Mouse (Mus musculus) stomach, embryonic 14.5 days (tissue): ENCODE measurements around the gene Edil3. TPM values are rescaled to one million over a fixed set of nuclear protein-coding genes. Genes with fewer than 3 reads are reported as not detected.

Experiments
- ATAC-seq: fragments of 200-750 bp; cut with Nextera tagmentation; 2 replicates; pipeline ENCODE4 v1.8.0; 2017; ENCODE audit warnings: low read depth, moderate TSS enrichment; ENCODE audit not compliant: insufficient number of reproducible peaks, insufficient read depth, low FRiP score
- H3K27ac ChIP-seq: fragments of 300-500 bp; sonication (generic); 2 replicates; pipeline ENCODE4 v1.5.1; 2014; ENCODE audit warnings: mild to moderate bottlenecking, low read length, moderate library complexity, mixed read lengths
- H3K27me3 ChIP-seq: fragments of 300-500 bp; sonication (generic); 2 replicates; pipeline ENCODE4 v1.6.1; 2014; ENCODE audit warnings: low read length, control low read depth, mixed read lengths; ENCODE audit not compliant: control insufficient read depth, insufficient read depth
- H3K36me3 ChIP-seq: fragments of 300-500 bp; sonication (generic); 2 replicates; pipeline ENCODE4 v1.6.1; 2014; ENCODE audit warnings: mild to moderate bottlenecking, control low read depth, low read length, moderate library complexity, mixed read lengths; ENCODE audit not compliant: control insufficient read depth, insufficient read depth
- H3K4me1 ChIP-seq: fragments of 300-500 bp; sonication (generic); 2 replicates; pipeline ENCODE4 v1.6.1; 2014; ENCODE audit warnings: low read length, control low read depth, mixed read lengths; ENCODE audit not compliant: control insufficient read depth, insufficient read depth
- H3K4me2 ChIP-seq: fragments of 300-500 bp; sonication (generic); replicated peaks from 2 replicates; pipeline ENCODE4 v1.6.1; 2014; ENCODE audit warnings: low read depth, low read length, control low read depth
- H3K4me3 ChIP-seq: fragments of 300-500 bp; sonication (generic); 2 replicates; pipeline ENCODE4 v1.5.1; 2014; ENCODE audit warnings: low read depth, low read length, control low read depth
- H3K9ac ChIP-seq: fragments of 300-500 bp; sonication (generic); replicated peaks from 2 replicates; pipeline ENCODE4 v1.6.1; 2014; ENCODE audit warnings: low read depth, mild to moderate bottlenecking, control low read depth, low read length, moderate library complexity, mixed read lengths
- H3K9me3 ChIP-seq: fragments of 300-500 bp; sonication (generic); 2 replicates; pipeline ENCODE4 v1.6.1; 2016; ENCODE audit warnings: low read depth, low read length, control low read depth; ENCODE audit not compliant: control insufficient read depth
- WGBS: fragments of 180-500 bp; shearing (Covaris S2); extraction: QIAGEN DNeasy Blood & Tissue Kit; methylation state at CpG from one replicate; pipeline ENCODE4 v1.1.7; 2014; 5-methylcytosine and 5-hydroxymethylcytosine counted together
- polyA plus RNA-seq: library from polyadenylated mRNA; unstranded; fragments of >200 nt; fragmentation: Nextera tagmentation; extraction: Ambion mirVana; gene quantifications from 2 replicates; pipeline ENCODE4 v1.2.1, GENCODE M21; 2014

Gene Edil3
- 15.2 and 18.2 TPM in 2 replicates for polyA plus RNA-seq

DNA sequence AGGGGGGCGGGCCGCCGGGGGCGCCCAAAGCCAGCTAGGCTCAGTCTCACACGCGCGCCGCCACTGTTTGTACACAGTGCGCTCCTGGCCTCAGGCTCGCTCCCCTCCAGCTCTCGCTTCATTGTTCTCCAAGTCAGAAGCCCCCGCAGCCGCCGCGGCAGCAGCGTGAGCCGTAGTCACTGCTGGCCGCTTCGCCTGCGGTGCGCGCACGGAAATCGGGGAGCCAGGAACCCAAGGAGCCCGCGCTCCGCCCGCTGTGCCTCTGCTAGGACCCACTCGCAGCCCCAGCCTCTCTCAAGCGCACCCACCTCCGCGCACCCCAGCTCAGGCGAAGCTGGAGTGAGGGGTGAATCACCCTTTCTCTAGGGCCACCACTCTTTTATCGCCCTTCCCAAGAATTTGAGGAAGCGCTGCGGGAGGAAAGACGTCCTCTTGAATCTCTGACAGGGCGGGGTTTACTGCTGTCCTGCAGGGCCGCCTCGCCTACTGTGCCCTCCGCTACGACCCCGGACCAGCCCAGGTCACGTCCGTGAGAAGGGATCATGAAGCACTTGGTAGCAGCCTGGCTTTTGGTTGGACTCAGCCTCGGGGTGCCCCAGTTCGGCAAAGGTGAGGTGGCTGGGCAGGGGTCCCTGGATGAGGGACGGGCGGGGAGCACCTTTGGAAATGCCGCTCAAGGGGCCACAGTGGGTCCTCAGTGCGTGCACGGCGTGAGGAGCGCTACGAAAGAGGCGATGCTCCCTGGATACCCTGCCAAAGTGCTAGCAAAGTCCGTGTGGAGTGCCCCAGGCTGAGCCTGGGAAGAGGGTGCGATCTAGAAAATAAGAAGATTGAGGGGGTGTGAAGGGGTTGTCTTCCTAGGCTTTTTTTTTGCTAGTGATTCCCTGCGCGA is at the start of gene Edil3:
Edil3 (plus strand) TSS at position 33 of the 892 bp plus-strand sequence.
- Histone ChIP-seq H3K4me2 (peak within 1 kb of the TSS; percentile 96), H3K27me3 (no peaks in the 10 kb centered on the region), H3K9ac (peak within 1 kb of the TSS; percentile 63), H3K36me3 (no peaks in the 10 kb centered on the region), H3K4me3 (peak within 1 kb of the TSS; percentile 59), H3K27ac (no peak within 1 kb of the TSS), H3K9me3 (no peaks in the 10 kb centered on the region), H3K4me1 (no peaks in the 10 kb centered on the region)
- peak; percentile 80 for ATAC-seq
- WGBS, result under 1% methylated on average over 57 of the region's 60 CpGs

DNA sequence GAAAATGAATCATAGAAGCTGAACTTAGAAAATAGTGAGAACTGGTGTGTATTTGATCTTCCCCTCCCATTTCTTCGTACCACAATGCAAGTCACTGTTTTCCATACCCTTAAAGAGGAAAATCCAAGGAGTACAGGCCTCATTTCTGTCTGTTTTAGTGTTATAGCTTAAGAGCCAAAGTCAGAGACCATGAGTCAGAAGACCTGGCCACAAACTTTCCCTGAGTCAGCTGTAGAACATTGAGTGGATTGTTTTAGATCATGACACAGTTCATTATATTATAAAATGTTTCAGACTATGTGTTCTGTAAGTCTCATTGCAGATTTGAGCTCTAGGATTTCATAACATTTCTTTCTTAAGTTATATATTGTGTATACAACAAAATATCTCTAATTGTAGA is 22.1 kb upstream of the Edil3 start:
- Histone ChIP-seq H3K4me3 (no peak overlapping the region), H3K27me3 (no peaks in the 10 kb centered on the region), H3K9me3 (no peaks in the 10 kb centered on the region), H3K27ac (no peak overlapping the region), H3K9ac (no peak overlapping the region), H3K4me2 (no peak overlapping the region), H3K36me3 (no peaks in the 10 kb centered on the region), H3K4me1 (no peaks in the 10 kb centered on the region)
- no peak for ATAC-seq
- 91% methylated on average over 1 of the region's 1 CpGs for WGBS

DNA sequence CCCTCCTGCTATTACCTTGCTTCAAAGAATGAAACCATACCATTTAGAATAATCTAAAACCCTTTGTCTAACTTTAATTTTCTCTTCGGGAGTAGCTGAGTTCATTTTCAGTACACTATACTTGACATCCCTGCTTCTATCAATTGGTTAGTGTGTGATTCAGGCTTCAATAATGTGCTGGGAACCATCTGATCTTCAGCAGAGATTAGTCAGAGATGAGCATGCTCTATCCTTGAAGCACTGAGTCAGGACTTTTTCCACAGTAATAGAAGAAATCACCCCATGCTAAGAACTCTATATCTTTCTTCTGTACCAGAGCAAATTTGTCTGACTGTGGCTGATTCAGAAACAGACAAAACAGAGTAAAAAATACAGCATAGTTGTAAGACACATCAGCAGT is 20.3 kb upstream of the Edil3 start:
- Histone ChIP-seq H3K27ac (no peak overlapping the region), H3K36me3 (no peaks in the 10 kb centered on the region), H3K4me2 (no peak overlapping the region), H3K4me3 (no peak overlapping the region), H3K9me3 (no peaks in the 10 kb centered on the region), H3K9ac (no peak overlapping the region), H3K4me1 (no peaks in the 10 kb centered on the region), H3K27me3 (no peaks in the 10 kb centered on the region)
- WGBS, result 89% methylated on average over 1 of the region's 1 CpGs
- ATAC-seq, result no peak

DNA sequence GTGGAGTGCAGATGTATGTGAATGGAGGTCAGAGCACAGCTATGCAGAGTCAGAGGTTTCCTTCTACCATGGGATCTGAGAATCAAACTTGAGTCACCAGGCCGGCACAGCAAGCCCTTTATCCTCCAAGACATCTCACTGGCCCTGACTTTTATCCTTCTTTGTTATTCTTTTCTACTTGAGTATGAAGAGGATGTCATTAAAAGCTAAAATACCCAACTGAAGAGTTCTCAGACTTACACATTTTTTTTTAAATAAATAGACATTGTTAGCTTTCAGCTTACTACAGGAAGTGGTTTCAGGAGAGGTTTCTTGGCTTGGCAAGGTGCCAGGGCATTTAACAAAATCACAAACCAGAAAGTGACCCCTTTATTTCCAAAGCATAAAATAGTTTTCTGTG is 15.4 kb upstream of the Edil3 start:
- Histone ChIP-seq H3K9me3 (no peaks in the 10 kb centered on the region), H3K4me3 (no peak overlapping the region), H3K4me2 (no peak overlapping the region), H3K36me3 (no peaks in the 10 kb centered on the region), H3K4me1 (no peaks in the 10 kb centered on the region), H3K27ac (no peak overlapping the region), H3K27me3 (no peaks in the 10 kb centered on the region), H3K9ac (no peak overlapping the region)
- 15% methylated on average over 1 of the region's 1 CpGs for WGBS
- no peak for ATAC-seq

DNA sequence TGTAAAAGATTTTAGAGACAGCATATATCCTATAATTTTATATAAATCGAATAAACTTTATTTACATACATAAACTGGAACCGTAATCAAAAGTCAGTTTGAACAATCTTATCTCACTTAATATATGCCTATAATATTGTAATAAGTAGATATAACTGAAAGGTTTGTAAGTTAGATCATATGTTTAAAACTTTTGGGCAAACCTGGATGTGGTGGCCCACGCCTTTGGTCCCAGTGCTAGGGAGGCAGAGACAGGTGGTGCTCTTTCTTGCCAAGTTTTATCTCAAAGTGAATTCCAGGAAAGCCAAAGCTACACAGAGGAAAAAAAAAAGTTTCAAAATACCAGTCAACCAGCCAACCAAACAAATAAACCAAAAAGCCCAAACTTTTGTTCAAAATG is 15.0 kb upstream of the Edil3 start:
- no peak for ATAC-seq
- Histone ChIP-seq H3K4me1 (no peaks in the 10 kb centered on the region), H3K9me3 (no peaks in the 10 kb centered on the region), H3K27me3 (no peaks in the 10 kb centered on the region), H3K4me2 (no peak overlapping the region), H3K9ac (no peak overlapping the region), H3K27ac (no peak overlapping the region), H3K36me3 (no peaks in the 10 kb centered on the region), H3K4me3 (no peak overlapping the region)
- 86% methylated on average over 3 of the region's 3 CpGs for WGBS

DNA sequence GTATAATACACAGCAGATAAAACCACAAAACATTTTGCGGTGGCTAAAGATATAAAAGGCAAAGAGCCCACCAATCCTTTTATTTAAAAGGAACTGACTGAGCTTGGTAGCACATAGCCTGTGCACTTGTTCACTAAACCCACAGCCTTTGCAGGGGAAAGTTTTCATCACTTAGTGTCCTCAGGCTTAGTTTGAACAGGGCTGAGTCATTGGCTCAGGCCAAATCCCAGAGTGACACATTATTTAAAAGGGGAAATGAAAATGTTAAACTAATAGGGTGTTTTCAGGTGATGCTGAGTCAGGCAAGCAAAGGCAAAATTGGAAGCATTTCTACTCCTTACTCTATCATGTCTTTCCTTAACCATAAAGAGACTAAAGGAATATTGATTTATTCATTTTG is 11.2 kb upstream of the Edil3 start:
- Histone ChIP-seq H3K27ac (no peak overlapping the region), H3K4me1 (no peaks in the 10 kb centered on the region), H3K4me3 (no peak overlapping the region), H3K36me3 (no peaks in the 10 kb centered on the region), H3K9ac (no peak overlapping the region), H3K27me3 (no peaks in the 10 kb centered on the region), H3K9me3 (no peaks in the 10 kb centered on the region), H3K4me2 (no peak overlapping the region)
- 77% methylated on average over 1 of the region's 1 CpGs for WGBS
- no peak for ATAC-seq

DNA sequence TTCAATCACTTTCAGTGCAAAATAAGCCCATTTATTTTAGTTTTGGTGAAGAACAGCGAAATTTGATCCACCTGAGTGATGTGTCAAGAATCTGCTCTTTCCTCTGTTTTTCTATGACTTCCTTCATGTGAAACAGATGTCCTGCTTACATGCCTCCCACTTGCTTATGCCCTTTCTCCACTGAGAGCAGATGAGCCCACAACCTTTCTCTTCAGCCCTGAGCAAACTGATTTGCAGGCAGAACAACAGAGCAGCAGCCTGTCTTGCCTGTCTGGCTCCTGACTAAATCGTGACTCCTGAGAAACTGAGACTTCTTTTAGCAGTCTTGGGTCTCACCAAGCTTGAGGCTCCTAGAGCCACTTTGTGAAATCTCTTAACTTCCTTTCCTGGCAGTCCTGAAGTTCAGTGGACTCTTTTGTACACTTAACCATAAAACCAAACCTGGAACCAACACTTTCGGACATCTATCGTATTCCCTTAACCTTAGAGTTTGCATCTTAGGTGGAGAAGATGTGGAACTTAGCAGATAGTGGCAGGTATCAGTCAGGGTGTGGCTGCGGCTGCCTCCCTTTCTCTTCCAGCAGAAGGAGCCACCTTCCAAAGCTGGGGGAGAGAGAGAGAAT is 475 bp upstream of the Edil3 start:
- Histone ChIP-seq H3K27ac (no peak overlapping the region), H3K9ac (no peak overlapping the region), H3K4me3 (peak overlapping the region; percentile 59), H3K27me3 (no peaks in the 10 kb centered on the region), H3K9me3 (no peaks in the 10 kb centered on the region), H3K4me2 (peak overlapping the region; percentile 96), H3K4me1 (no peaks in the 10 kb centered on the region), H3K36me3 (no peaks in the 10 kb centered on the region)
- WGBS, result 19% methylated on average over 5 of the region's 5 CpGs
- no peak for ATAC-seq

DNA sequence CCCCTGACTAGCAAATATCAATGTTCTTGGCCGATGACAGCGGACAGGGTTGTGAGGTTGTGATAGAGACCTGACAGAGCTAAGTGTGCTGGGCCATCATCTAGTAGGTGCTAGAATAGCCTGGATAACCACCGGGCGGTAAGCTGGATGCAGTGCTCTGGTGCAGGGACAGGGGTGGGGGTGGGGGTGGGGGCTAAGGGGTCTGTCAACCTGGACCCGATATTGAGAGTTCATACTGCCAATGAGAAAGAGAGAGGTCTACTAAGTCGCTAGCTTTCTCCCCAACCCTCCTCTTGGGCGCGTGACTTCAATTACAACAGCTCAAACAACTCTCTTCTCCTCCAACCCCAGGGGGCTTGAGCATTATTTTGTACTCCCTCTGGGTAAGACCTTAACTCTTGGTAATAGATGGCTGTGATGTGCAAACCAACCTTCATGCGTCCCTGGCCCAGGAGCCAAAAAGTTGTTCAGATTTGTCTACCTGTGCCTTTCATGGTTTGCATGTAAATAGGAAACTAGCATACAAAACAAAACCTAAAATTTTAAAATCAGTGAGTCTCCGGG is 1.1 kb downstream of the Edil3 start:
- no peaks in the 10 kb centered on the region for H3K9me3 ChIP-seq
- H3K4me2 ChIP-seq, result peak overlapping the region; percentile 96
- no peaks in the 10 kb centered on the region for H3K27me3 ChIP-seq
- peak overlapping the region; percentile 59 for H3K4me3 ChIP-seq
- ATAC-seq, result no peak
- 9% methylated on average over 10 of the region's 10 CpGs for WGBS
- H3K27ac ChIP-seq, result no peak overlapping the region
- H3K4me1 ChIP-seq, result no peaks in the 10 kb centered on the region
- no peak overlapping the region for H3K9ac ChIP-seq
- no peaks in the 10 kb centered on the region for H3K36me3 ChIP-seq
